Mouse (Mus musculus) cortical plate, adult 2 months (tissue): ENCODE results near the gene Tmem129. TPM values are rescaled to one million over a fixed set of nuclear protein-coding genes. Genes with fewer than 3 reads are reported as not detected.

Experiments used
- H3K27ac ChIP-seq: fragments of 200-500 bp; 2 replicates; pipeline ENCODE4 v1.5.1; 2012; ENCODE audit warnings: low read length, control low read depth, inconsistent platforms; ENCODE audit not compliant: insufficient read depth
- H3K4me1 ChIP-seq: fragments of 200-500 bp; 2 replicates; pipeline ENCODE4 v1.6.1; 2011; ENCODE audit warnings: low read length; ENCODE audit not compliant: control insufficient read depth, insufficient read depth
- H3K4me3 ChIP-seq: fragments of 200-500 bp; 2 replicates; pipeline ENCODE4 v1.5.1; 2011; ENCODE audit warnings: mild to moderate bottlenecking, low read length, control low read depth; ENCODE audit not compliant: insufficient read depth
- CTCF ChIP-seq: fragments of 200-500 bp; IDR thresholded peaks from 2 replicates; pipeline ENCODE4 v1.5.1; 2011; ENCODE audit warnings: mild to moderate bottlenecking, control low read depth, low read length; ENCODE audit not compliant: insufficient read depth; ENCODE audit errors: extremely low read depth
- POLR2A ChIP-seq: fragments of 200-500 bp; IDR thresholded peaks from 2 replicates; pipeline ENCODE4 v1.6.1; 2011; ENCODE audit warnings: mild to moderate bottlenecking, low read length, control low read depth; ENCODE audit not compliant: insufficient read depth; ENCODE audit errors: extremely low read depth
- polyA plus RNA-seq: library from polyadenylated mRNA; depleted of rRNA; stranded (reverse); fragments of >200 nt; gene quantifications from 2 replicates; pipeline ENCODE4 v1.2.3, GENCODE M21; 2012

Tmem129 gene
- polyA plus RNA-seq, 1 experiment, result 37.1 TPM

- peak overlapping the region; percentile 64 for H3K4me3 ChIP-seq
- H3K4me1 ChIP-seq, result peaks cover 2% of the 10 kb centered on the region; the same call in 1 of the 2 replicates
- TF ChIP-seq POLR2A (no peak), CTCF (no peak)
- peak overlapping the region; percentile 32; the same call in 1 of the 2 replicates for H3K27ac ChIP-seq
Measured at GRCm38 (mm10) chr5:33651541-33651920, 6.7 kb downstream of the Tmem129 start.

- TF ChIP-seq CTCF (no peak), POLR2A (no peak)
- H3K27ac ChIP-seq, result no peak overlapping the region
- H3K4me1 ChIP-seq, result 0 out of 2 replicates have a peak, but pooled peaks cover 2% of the 10 kb centered on the region
- H3K4me3 ChIP-seq, result peak overlapping the region; percentile 64
Measured at GRCm38 (mm10) chr5:33651017-33651416, 7.2 kb downstream of the Tmem129 start.

DNA sequence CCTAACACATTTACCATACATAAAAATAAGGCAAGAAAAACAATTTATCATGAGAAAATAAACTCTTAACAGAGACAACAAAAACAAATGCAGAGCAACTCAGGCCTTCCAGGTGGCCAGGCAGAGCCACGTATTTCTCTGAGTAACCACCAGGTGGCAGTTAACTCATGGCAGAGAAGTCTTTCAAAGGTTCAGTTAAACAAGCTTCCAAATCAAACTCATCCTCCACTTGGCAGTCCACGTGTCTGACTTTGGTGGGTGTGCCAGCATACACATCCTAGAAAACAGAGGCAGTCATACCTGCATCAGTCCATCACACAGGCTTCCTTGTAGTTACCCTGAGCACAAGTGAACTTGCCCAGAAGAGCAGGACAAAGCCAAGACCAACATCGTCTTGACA is 17.6 kb downstream of the Tmem129 start:
- H3K4me3 ChIP-seq, result no peak overlapping the region
- no peaks in the 10 kb centered on the region for H3K4me1 ChIP-seq
- H3K27ac ChIP-seq, result no peak overlapping the region
- TF ChIP-seq CTCF, result peak; percentile 50; the same call in 1 of the 2 replicates
- TF ChIP-seq POLR2A, result no peak

- H3K4me1 ChIP-seq, result no peaks in the 10 kb centered on the region
- no peak overlapping the region for H3K27ac ChIP-seq
- no peak overlapping the region for H3K4me3 ChIP-seq
- no peak for TF ChIP-seq POLR2A
- TF ChIP-seq CTCF, result no peak
Measured at GRCm38 (mm10) chr5:33638826-33639225, 19.4 kb downstream of the Tmem129 start.

- Histone ChIP-seq H3K27ac (no peak overlapping the region), H3K4me3 (no peak overlapping the region), H3K4me1 (no peaks in the 10 kb centered on the region)
- TF ChIP-seq POLR2A, result no peak
- no peak for TF ChIP-seq CTCF
Measured at GRCm38 (mm10) chr5:33637606-33638350, 20.4 kb downstream of the Tmem129 start.

DNA sequence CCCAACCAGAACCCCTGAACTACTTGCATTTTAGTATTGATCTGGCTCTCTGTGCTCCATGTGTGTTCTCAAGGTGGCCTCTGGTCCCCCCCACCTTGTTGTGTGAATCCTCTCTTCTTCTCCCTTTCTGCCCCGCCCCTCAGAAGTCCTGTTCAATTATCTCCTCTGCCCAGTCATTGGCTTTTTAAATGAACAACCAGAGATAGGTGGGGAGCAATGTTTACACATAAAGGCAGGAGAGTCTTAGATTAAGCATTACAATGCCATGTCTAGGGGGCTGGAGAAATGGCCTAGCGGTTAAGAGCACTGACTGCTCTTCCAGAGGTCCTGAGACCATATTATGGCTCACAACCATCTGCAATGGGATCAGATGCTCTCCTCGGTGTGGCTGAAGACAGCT is 22.9 kb downstream of the Tmem129 start:
- Histone ChIP-seq H3K4me1 (no peaks in the 10 kb centered on the region), H3K27ac (no peak overlapping the region), H3K4me3 (no peak overlapping the region)
- TF ChIP-seq CTCF (no peak), POLR2A (no peak)

DNA sequence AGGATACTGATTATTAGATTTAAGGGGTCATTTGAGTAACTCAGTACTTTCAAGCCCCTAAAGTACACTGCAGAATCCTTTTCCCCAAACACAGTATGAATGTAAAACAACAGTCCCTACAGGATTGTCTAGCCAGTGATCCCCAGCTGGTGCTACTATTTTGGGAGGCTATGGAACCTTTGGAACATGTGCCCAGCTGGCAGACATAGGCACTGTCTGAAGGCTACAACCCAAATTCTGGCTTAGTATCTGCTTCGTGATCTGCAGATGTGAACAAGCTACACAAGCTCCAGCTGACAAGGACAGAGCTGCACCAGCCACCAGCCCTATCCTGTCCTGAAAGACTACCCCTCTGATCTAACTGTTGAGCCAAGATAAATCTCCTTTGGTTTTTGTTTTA is 25.7 kb downstream of the Tmem129 start:
- no peak overlapping the region for H3K4me3 ChIP-seq
- no peak overlapping the region for H3K27ac ChIP-seq
- no peak for TF ChIP-seq CTCF
- no peak for TF ChIP-seq POLR2A
- peaks cover 7% of the 10 kb centered on the region; the same call in 1 of the 2 replicates for H3K4me1 ChIP-seq

- H3K27ac ChIP-seq, result no peak overlapping the region
- TF ChIP-seq POLR2A (no peak), CTCF (no peak)
- peak overlapping the region; percentile 70; the same call in 1 of the 2 replicates for H3K4me3 ChIP-seq
Measured at GRCm38 (mm10) chr5:33630615-33631014, 27.6 kb downstream of the Tmem129 start.

DNA sequence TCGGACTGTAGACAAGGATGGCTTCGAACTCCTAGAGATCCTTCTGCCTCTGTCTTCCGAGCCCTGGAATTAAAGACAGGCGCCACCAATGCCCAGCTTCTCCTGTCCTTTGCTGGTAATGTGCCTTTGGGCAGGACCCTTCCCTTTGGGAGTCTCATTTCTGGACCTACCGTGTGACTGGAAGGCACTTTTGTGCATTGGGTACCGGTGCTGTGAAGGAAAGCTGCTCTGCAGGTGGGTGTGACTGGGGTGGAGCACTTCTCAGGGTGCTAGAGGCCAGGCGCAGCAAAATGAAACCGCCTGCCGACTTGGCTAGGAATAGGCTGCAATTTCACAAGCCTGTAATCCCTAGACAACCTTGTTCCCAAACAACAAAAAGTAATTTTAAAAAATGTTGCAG is 28.2 kb downstream of the Tmem129 start:
- no peak overlapping the region for H3K27ac ChIP-seq
- peaks cover 7% of the 10 kb centered on the region; the same call in 1 of the 2 replicates for H3K4me1 ChIP-seq
- peak overlapping the region; percentile 70 for H3K4me3 ChIP-seq
- TF ChIP-seq POLR2A (no peak), CTCF (no peak)

More at GRCm38 (mm10) chr5:33630615-33631014, 27.6 kb downstream of the Tmem129 start:
- peaks cover 7% of the 10 kb centered on the region; the same call in 1 of the 2 replicates for H3K4me1 ChIP-seq
